Mouse (Mus musculus): ENCODE data around the gene Nup107.
"Not testable (repeated sequence)": the region's sequence is repeated elsewhere in the genome, so short reads cannot be mapped to it uniquely, and the experiment has no call there.

Gene Nup107

GRCm38 (mm10) chr10:117750529-117751281 lies 41.8 kb downstream of the Nup107 start:
- DNase-seq (ENCODE audit: low spot score), result no peak

- DNase-seq (ENCODE audit: low spot score), result no peak
These were observed 42.6 kb downstream of the Nup107 start for GRCm38 (mm10) chr10:117749787-117750343.

- no peak for DNase-seq (ENCODE audit: low spot score)
These were observed 43.3 kb downstream of the Nup107 start for GRCm38 (mm10) chr10:117749050-117749686.

GRCm38 (mm10) chr10:117748276-117749049 lies 44.0 kb downstream of the Nup107 start:
- no peak for DNase-seq (ENCODE audit: low spot score)

- no peak for DNase-seq (ENCODE audit: low spot score)
These were observed 44.8 kb downstream of the Nup107 start for GRCm38 (mm10) chr10:117747711-117748110.

GRCm38 (mm10) chr10:117746297-117746883 lies 46.1 kb downstream of the Nup107 start, which contains the start of gene Slc35e3:
Gene Slc35e3, minus strand, starts transcription at chr10:117746365.
- DNase-seq (ENCODE audit: low spot score), result peak; percentile 93

- not testable (repeated sequence) for DNase-seq (ENCODE audit: low spot score)
These were observed 46.8 kb downstream of the Nup107 start for GRCm38 (mm10) chr10:117745570-117746296.

- DNase-seq (ENCODE audit: low spot score), result no peak
These were observed 48.6 kb downstream of the Nup107 start for GRCm38 (mm10) chr10:117743917-117744316.

- DNase-seq (ENCODE audit: low spot score), result no peak
These were observed 49.3 kb downstream of the Nup107 start for GRCm38 (mm10) chr10:117743182-117743581.

- no peak for DNase-seq (ENCODE audit: low spot score)
These were observed 49.9 kb downstream of the Nup107 start for GRCm38 (mm10) chr10:117742618-117743017.

GRCm38 (mm10) chr10:117741698-117742475 lies 50.6 kb downstream of the Nup107 start:
- no peak for DNase-seq (ENCODE audit: low spot score)

GRCm38 (mm10) chr10:117740921-117741320 lies 51.6 kb downstream of the Nup107 start:
- DNase-seq (ENCODE audit: low spot score), result no peak

- DNase-seq (ENCODE audit: low spot score), result no peak
These were observed 52.3 kb downstream of the Nup107 start for GRCm38 (mm10) chr10:117740171-117740570.

GRCm38 (mm10) chr10:117739648-117739948 lies 52.9 kb downstream of the Nup107 start:
- DNase-seq (ENCODE audit: low spot score), result no peak

- no peak for DNase-seq (ENCODE audit: low spot score)
These were observed 53.4 kb downstream of the Nup107 start for GRCm38 (mm10) chr10:117738928-117739647.

- DNase-seq (ENCODE audit: low spot score), result no peak
These were observed 54.2 kb downstream of the Nup107 start for GRCm38 (mm10) chr10:117738140-117738921.

GRCm38 (mm10) chr10:117737498-117737897 lies 55.0 kb downstream of the Nup107 start:
- not testable (repeated sequence) for DNase-seq (ENCODE audit: low spot score)

GRCm38 (mm10) chr10:117737075-117737474 lies 55.4 kb downstream of the Nup107 start:
- no peak for DNase-seq (ENCODE audit: low spot score)

GRCm38 (mm10) chr10:117736573-117736972 lies 55.9 kb downstream of the Nup107 start:
- no peak for DNase-seq (ENCODE audit: low spot score)
